Mouse (Mus musculus) megakaryocyte, adult 5-6 weeks (primary cell): ENCODE results near the gene Mas1. TPM values are rescaled to one million over a fixed set of nuclear protein-coding genes. Genes with fewer than 3 reads are reported as not detected.

Experiments used
- ATAC-seq: 2 replicates; pipeline ENCODE4 v1.8.0; 2016; ENCODE audit warnings: mild to moderate bottlenecking, inconsistent platforms; ENCODE audit not compliant: poor library complexity, severe bottlenecking
- total RNA-seq, 2 experiments: library from RNA; stranded (forward) in 1 of 2; stranded (reverse) in 1 of 2; fragments of 153-499, 151-499 nt in 1 of 2; fragments of 221-1000, 200-1000 nt in 1 of 2; gene quantifications; 2 replicates each; pipeline versions ENCODE4 v1.2.3 to v1.2.4; 2015 to 2017

Mas1 gene
- total RNA-seq, 2 experiments from 2014 or later: not detected

GRCm38 (mm10) chr17:12875734-12876133 is 7.8 kb upstream of the Mas1 start, which contains the start of gene Mrgprh:
Gene Mrgprh (plus strand): TSS chr17:12876034.
- ATAC-seq: no peak

- ATAC-seq: no peak
Observed at GRCm38 (mm10) chr17:12872275-12873028, 4.5 kb upstream of the Mas1 start.

- ATAC-seq: no peak
Observed at GRCm38 (mm10) chr17:12868640-12869039, 697 bp upstream of the Mas1 start.

- no peak for ATAC-seq
Observed at GRCm38 (mm10) chr17:12866853-12867252, 1.1 kb downstream of the Mas1 start.

- no peak for ATAC-seq
Observed at GRCm38 (mm10) chr17:12865407-12865806, 2.5 kb downstream of the Mas1 start.

- ATAC-seq: no peak
Observed at GRCm38 (mm10) chr17:12864111-12864510, 3.8 kb downstream of the Mas1 start.

GRCm38 (mm10) chr17:12859006-12859520 is 8.9 kb downstream of the Mas1 start:
- no peak for ATAC-seq

- peak; percentile 60 for ATAC-seq
Observed at GRCm38 (mm10) chr17:12858072-12858471, 9.9 kb downstream of the Mas1 start.

- ATAC-seq: no peak
Observed at GRCm38 (mm10) chr17:12857395-12857794, 10.5 kb downstream of the Mas1 start.

- no peak for ATAC-seq
Observed at GRCm38 (mm10) chr17:12854386-12854785, 13.6 kb downstream of the Mas1 start.

GRCm38 (mm10) chr17:12853821-12854220 is 14.1 kb downstream of the Mas1 start:
- ATAC-seq: no peak

- ATAC-seq: no peak
Observed at GRCm38 (mm10) chr17:12851689-12852088, 16.3 kb downstream of the Mas1 start.

GRCm38 (mm10) chr17:12849778-12850382 is 18.1 kb downstream of the Mas1 start:
- ATAC-seq: no peak

GRCm38 (mm10) chr17:12847736-12848135 is 20.2 kb downstream of the Mas1 start:
- ATAC-seq: no peak

GRCm38 (mm10) chr17:12846474-12846873 is 21.5 kb downstream of the Mas1 start:
- ATAC-seq: no peak

- no peak for ATAC-seq
Observed at GRCm38 (mm10) chr17:12845862-12846261, 22.1 kb downstream of the Mas1 start.

GRCm38 (mm10) chr17:12844540-12844939 is 23.4 kb downstream of the Mas1 start:
- ATAC-seq: no peak

- ATAC-seq: no peak
Observed at GRCm38 (mm10) chr17:12843826-12844225, 24.1 kb downstream of the Mas1 start.

- ATAC-seq: no peak
Observed at GRCm38 (mm10) chr17:12839475-12840267, 28.3 kb downstream of the Mas1 start.

- no peak for ATAC-seq
Observed at GRCm38 (mm10) chr17:12835738-12836137, 32.2 kb downstream of the Mas1 start.

- no peak for ATAC-seq
Observed at GRCm38 (mm10) chr17:12834826-12835225, 33.1 kb downstream of the Mas1 start.
